Mouse (Mus musculus) cerebral cortex, adult 2 months (tissue): Measurements from ENCODE around the gene Mnat1.

Source experiments
- WGBS: fragments of 180-500 bp; shearing (Covaris S2); methylation state at CpG from one replicate; pipeline ENCODE4 v1.1.7; 2018; 5-methylcytosine and 5-hydroxymethylcytosine counted together

The Mnat1 gene

GRCm38 (mm10) chr12:73241960-73242359 lies 118.4 kb downstream of the Mnat1 start:
- 41% methylated on average over 10 of the region's 10 CpGs for WGBS

- 59% methylated on average over 5 of the region's 5 CpGs for WGBS
Measured at GRCm38 (mm10) chr12:73245687-73246086, 122.2 kb downstream of the Mnat1 start.

GRCm38 (mm10) chr12:73255006-73255405 lies 131.5 kb downstream of the Mnat1 start:
- 74% methylated on average over 2 of the region's 2 CpGs for WGBS

GRCm38 (mm10) chr12:73259269-73259668 lies 135.8 kb downstream of the Mnat1 start:
- 55% methylated on average over 6 of the region's 6 CpGs for WGBS

GRCm38 (mm10) chr12:73260339-73260738 lies 136.8 kb downstream of the Mnat1 start:
- 95% methylated on average over 1 of the region's 1 CpGs for WGBS

GRCm38 (mm10) chr12:73265381-73265978 lies 142.0 kb downstream of the Mnat1 start:
- WGBS, result 50% methylated on average over 3 of the region's 3 CpGs

GRCm38 (mm10) chr12:73266597-73266996 lies 143.1 kb downstream of the Mnat1 start:
- WGBS, result 82% methylated on average over 1 of the region's 1 CpGs

DNA sequence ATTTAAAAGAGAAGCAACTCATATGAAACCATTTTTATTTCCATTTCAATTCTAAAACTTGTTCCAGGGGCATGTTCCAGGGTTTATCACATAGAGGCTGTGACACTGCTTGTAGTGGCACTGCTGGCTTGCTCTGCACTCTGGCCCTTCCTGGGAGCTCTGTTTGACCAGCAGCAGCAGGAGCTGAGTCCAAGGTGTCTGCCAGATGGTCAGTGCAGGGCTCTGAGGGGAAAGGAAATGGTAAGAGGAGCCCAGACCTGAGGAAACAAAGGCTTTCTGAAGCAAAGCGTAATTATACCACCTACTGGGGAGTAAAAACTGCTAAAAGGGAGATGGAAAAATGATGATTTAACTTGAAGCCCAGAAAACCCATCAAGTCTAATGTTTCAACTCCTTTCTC lies 145.0 kb downstream of the Mnat1 start:
- 88% methylated on average over 1 of the region's 1 CpGs for WGBS

DNA sequence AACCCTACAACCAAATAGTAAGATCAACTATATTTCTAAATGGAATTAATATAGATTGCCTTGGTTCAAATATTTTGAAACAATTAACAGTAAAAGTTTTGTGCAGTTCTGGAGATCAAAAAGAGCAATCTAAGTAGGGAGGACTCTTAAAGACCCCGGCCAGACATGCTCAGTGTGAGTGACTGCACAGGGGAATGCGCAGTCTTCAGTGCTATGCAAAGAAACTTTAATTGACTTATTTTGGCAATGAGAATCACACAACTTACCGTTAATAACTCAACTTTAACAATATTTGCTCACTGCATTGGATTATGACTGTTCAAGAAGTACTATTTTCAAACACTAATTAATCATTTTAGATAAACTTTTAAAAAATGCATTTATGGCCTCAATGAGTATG lies 146.0 kb downstream of the Mnat1 start:
- 94% methylated on average over 3 of the region's 3 CpGs for WGBS

- 80% methylated on average over 4 of the region's 4 CpGs for WGBS
Measured at GRCm38 (mm10) chr12:73269933-73270332, 146.4 kb downstream of the Mnat1 start.

DNA sequence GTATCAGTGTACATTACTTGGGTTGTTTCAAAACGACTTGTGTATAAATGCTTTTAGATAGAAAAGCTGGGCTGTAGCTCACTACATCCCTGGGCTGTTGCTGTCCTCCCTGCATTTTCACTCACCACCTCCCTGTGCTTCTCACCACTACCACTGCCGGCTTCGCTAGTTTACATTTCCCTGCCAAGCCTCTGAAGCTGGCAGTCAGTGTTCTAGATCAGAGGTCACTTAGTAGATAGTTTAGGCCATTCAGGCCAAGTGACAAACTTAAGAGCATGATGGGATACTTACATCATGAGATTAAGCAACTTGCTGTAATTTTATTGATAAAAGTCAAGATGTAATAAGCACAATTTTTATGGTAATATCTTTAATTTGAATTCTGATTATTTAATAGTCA lies 151.4 kb downstream of the Mnat1 start:
- WGBS, result 95% methylated on average over 3 of the region's 3 CpGs

- under 1% methylated on average over 53 of the region's 53 CpGs for WGBS
Measured at GRCm38 (mm10) chr12:73286287-73287092, 163.0 kb downstream of the Mnat1 start, which contains the start of the genes Trmt5 and Slc38a6. TSS of gene Trmt5 (minus strand) at chr12:73286710. TSS of gene Slc38a6 (plus strand) at chr12:73286779.

GRCm38 (mm10) chr12:73287609-73288008 lies 164.1 kb downstream of the Mnat1 start:
- WGBS, result 65% methylated on average over 8 of the region's 8 CpGs

- WGBS, result 97% methylated on average over 3 of the region's 3 CpGs
Measured at GRCm38 (mm10) chr12:73288626-73289025, 165.1 kb downstream of the Mnat1 start.

- WGBS, result 70% methylated on average over 11 of the region's 11 CpGs
Measured at GRCm38 (mm10) chr12:73295505-73296140, 172.1 kb downstream of the Mnat1 start.

GRCm38 (mm10) chr12:73298621-73299020 lies 175.1 kb downstream of the Mnat1 start:
- 71% methylated on average over 5 of the region's 5 CpGs for WGBS

- 92% methylated on average over 2 of the region's 2 CpGs for WGBS
Measured at GRCm38 (mm10) chr12:73300531-73300930, 177.0 kb downstream of the Mnat1 start.

GRCm38 (mm10) chr12:73304636-73305035 lies 181.1 kb downstream of the Mnat1 start:
- 87% methylated on average over 4 of the region's 4 CpGs for WGBS

- 84% methylated on average over 4 of the region's 4 CpGs for WGBS
Measured at GRCm38 (mm10) chr12:73307750-73308149, 184.2 kb downstream of the Mnat1 start.

GRCm38 (mm10) chr12:73308711-73309110 lies 185.2 kb downstream of the Mnat1 start:
- 67% methylated on average over 2 of the region's 2 CpGs for WGBS

- 85% methylated on average over 7 of the region's 7 CpGs for WGBS
Measured at GRCm38 (mm10) chr12:73317706-73318686, 194.5 kb downstream of the Mnat1 start.
